Mouse (Mus musculus): ENCODE results near the gene Hrh3. TPM values are rescaled to one million over a fixed set of nuclear protein-coding genes. Genes with fewer than 3 reads are reported as not detected.

The Hrh3 gene
- polyA plus RNA-seq, 1 experiment from 2014 or later, result 2.1 TPM

DNA sequence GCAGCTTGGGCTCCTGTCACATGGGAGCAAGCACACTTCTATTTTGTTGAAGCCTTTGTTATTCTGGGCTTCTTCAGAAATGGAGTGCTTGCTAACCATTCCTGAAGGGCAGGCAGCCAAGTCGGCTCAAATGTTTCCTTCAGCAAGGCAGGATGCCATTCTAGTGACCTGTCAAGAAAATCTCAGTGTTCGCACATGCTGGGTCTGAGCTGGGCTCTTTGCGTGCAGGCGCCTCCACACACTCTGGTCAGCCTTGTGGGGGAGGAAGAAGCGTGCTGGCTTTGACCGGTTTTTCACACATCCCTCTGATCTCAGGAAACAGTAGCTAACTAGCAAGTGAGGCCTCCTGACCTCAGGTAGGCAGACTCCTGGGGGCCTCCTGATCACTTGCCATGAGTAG is 11.0 kb upstream of the Hrh3 start:
- DNase-seq (ENCODE audit: low spot score), result peak; percentile 66
- Histone ChIP-seq H3K4me2 (ENCODE audit: low read length) (no peak overlapping the region), H3K4me3 (ENCODE audit: low read depth, low read length) (no peak overlapping the region), H3K9me3 (replicated peaks; ENCODE audit: control insufficient read depth, low read length) (no peaks in the 10 kb centered on the region), H3K27ac (ENCODE audit: low read depth, low read length) (peak overlapping the region; percentile 52; the same call in 1 of the 2 replicates), H3K4me1 (ENCODE audit: control insufficient read depth, insufficient read depth, low read length) (peaks cover 44% of the 10 kb centered on the region), H3K27me3 (replicated peaks; ENCODE audit: control insufficient read depth, insufficient read depth, low read length) (no peaks in the 10 kb centered on the region), H3K9ac (ENCODE audit: low read length) (peak overlapping the region; percentile 7; the same call in 1 of the 2 replicates), H3K36me3 (ENCODE audit: control insufficient read depth, insufficient read depth, low read length) (no peaks in the 10 kb centered on the region)
- no peak for ATAC-seq
- WGBS, result 33% methylated on average over 6 of the region's 6 CpGs

DNA sequence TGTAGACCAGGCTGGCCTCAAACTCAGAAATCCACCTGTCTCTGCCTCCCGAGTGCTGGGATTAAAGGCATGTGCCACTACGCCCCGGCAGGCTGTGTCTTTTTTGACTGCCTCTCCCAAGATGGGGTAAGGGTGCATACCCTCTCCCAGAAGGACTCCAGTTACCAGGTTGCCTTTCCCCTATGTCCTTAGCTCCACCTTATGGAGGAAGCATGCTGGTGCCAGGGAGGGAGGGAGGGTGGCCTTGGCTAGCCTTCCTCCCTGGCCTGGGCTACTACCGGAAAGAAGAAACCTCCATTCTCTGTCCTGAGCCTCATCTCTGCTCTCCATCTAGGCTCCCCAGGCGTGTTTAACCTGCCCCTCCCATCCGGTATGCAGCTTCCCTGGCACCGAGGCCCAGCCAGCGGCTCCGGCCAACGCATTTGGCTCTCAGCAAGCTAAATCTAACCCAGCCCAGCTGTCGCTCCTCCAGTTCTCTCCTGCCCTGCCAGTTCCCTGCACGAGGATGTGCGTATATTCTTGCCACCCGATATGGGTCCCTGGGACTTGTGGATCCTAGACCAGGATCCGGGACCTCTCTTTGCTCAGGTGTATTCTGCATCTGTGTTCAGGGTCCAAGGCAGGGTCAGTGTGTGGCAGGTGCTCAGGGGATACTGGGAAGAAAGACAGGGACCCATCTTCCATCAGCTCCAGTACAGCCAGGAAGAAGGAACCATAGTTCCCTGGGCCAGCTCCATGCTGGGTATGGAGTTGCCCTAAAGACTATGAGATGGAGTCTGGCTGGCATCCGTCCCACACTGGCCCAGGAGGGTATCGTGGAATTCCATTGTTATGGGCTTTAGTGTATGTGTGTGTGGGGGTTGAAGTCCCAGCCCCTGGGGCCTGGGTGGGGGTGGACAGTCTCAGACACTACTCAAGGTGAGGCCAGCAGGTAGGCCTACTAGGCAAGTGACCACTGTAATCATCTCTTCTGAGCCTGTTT is 9.9 kb upstream of the Hrh3 start:
- 0 out of 2 replicates have a peak overlapping the region, but pooled peaks have one; percentile 9 for H3K27ac ChIP-seq (ENCODE audit: low read depth, low read length)
- peak; percentile 67 for DNase-seq (ENCODE audit: low spot score)

DNA sequence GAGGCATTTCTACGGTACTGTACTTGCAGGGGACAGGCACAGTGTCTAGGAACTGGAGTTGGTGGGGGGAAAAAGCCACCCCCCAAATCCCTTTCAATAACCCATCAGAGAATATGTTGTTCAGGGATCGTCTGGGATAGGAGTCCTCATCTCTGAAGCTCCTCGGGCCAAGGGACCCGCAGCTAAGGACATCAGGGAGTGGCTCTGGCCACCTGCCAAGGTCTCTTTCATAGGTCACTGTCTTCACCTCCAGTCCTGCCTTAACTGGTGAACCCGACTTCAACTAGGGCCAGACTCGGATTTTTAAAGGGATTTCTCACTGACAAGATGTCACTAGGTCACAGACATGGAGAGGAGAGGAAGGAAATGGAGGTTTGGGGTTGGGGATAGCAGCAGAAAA is 4.0 kb upstream of the Hrh3 start:
- ATAC-seq (no peak), DNase-seq (ENCODE audit: low spot score) (no peak)
- Histone ChIP-seq H3K4me1 (ENCODE audit: control insufficient read depth, insufficient read depth, low read length) (peaks cover 9% of the 10 kb centered on the region; the same call in 1 of the 2 replicates), H3K4me3 (ENCODE audit: low read depth, low read length) (no peak overlapping the region), H3K36me3 (ENCODE audit: control insufficient read depth, insufficient read depth, low read length) (no peaks in the 10 kb centered on the region), H3K9ac (ENCODE audit: low read length) (no peak overlapping the region), H3K27ac (ENCODE audit: low read depth, low read length) (no peak overlapping the region), H3K4me2 (ENCODE audit: low read length) (no peak overlapping the region), H3K9me3 (replicated peaks; ENCODE audit: control insufficient read depth, low read length) (no peaks in the 10 kb centered on the region), H3K27me3 (replicated peaks; ENCODE audit: control insufficient read depth, insufficient read depth, low read length) (peaks cover 25% of the 10 kb centered on the region)
- WGBS, result 75% methylated on average over 6 of the region's 6 CpGs

More for the DNA sequence above, 9.9 kb upstream of the Hrh3 start:
- H3K9me3 ChIP-seq (replicated peaks; ENCODE audit: control insufficient read depth, low read length), result no peaks in the 10 kb centered on the region
- no peak overlapping the region for H3K4me2 ChIP-seq (ENCODE audit: low read length)
- H3K36me3 ChIP-seq (ENCODE audit: control insufficient read depth, insufficient read depth, low read length), result no peaks in the 10 kb centered on the region
- H3K4me3 ChIP-seq (ENCODE audit: low read depth, low read length), result no peak overlapping the region
- no peak overlapping the region for H3K9ac ChIP-seq (ENCODE audit: low read length)
- no peak for ATAC-seq
- H3K4me1 ChIP-seq (ENCODE audit: control insufficient read depth, insufficient read depth, low read length), result peaks cover 39% of the 10 kb centered on the region
- 51% methylated on average over 17 of the region's 17 CpGs for WGBS
- H3K27me3 ChIP-seq (replicated peaks; ENCODE audit: control insufficient read depth, insufficient read depth, low read length), result no peaks in the 10 kb centered on the region

DNA sequence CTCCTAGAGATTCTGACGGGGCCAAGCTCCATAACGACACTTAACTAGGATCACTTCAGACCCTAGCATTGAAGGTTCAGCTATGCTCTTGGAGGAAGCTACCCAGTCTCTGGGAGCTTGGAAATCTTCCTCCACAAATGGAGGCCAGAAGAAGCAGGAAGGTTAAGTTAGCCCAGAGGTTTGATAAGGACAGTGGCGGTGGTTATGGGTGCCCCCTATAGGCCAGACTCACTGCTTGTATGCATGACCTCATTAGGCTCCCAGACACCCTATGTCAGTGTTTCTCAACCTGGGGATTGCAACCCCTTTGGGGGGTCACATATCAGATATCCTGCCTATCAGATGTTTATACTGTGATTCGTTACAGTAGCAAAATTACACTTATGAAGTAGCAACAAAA is 2.8 kb upstream of the Hrh3 start:
- Histone ChIP-seq H3K9me3 (replicated peaks; ENCODE audit: control insufficient read depth, low read length) (no peaks in the 10 kb centered on the region), H3K4me1 (ENCODE audit: control insufficient read depth, insufficient read depth, low read length) (peaks cover 14% of the 10 kb centered on the region; the same call in 1 of the 2 replicates), H3K4me3 (ENCODE audit: low read depth, low read length) (no peak overlapping the region), H3K27me3 (replicated peaks; ENCODE audit: control insufficient read depth, insufficient read depth, low read length) (peaks cover 37% of the 10 kb centered on the region), H3K9ac (ENCODE audit: low read length) (no peak overlapping the region), H3K36me3 (ENCODE audit: control insufficient read depth, insufficient read depth, low read length) (no peaks in the 10 kb centered on the region), H3K4me2 (ENCODE audit: low read length) (no peak overlapping the region), H3K27ac (ENCODE audit: low read depth, low read length) (no peak overlapping the region)
- DNase-seq (ENCODE audit: low spot score) (no peak), ATAC-seq (no peak)
- 65% methylated on average over 4 of the region's 4 CpGs for WGBS

DNA sequence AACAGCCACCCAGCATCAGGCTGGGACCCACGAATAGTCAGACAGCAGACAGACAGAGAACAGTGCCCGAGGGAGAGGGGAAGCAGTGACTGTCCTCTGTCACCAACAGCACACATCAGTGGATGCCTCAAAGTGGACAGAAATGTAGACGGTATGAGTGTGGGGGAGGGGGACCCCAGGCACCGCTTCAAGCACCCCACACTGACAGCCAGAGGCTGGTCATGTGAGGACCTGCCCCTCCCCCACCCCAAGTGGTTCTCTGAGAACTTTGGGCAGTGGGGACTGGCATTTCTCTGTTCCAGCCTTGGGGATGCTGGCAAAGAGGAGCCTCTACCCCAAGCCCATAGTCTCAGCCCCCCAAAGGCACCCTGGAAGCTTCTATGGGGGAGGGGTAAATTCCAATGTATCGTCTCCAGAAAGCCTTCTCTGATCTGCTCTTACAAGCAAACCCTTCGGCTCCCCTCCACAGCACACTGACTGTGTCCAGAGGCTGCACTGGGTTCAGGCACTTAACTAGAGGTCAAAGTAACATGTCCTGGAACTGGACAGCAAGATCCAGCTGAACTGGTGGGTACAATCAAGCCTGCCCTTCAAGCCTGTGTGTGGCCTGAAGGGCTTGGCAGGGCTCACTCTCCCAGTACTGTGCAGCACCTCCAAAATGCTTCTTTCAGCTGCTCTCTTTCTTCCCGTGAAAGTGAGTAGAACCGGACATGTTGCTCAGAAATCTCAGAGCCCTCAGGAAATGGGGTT is 1.3 kb upstream of the Hrh3 start:
- Histone ChIP-seq H3K9ac (ENCODE audit: low read length) (no peak overlapping the region), H3K4me2 (ENCODE audit: low read length) (no peak overlapping the region), H3K27me3 (replicated peaks; ENCODE audit: control insufficient read depth, insufficient read depth, low read length) (peaks cover 49% of the 10 kb centered on the region), H3K4me1 (ENCODE audit: control insufficient read depth, insufficient read depth, low read length) (peaks cover 14% of the 10 kb centered on the region; the same call in 1 of the 2 replicates), H3K27ac (ENCODE audit: low read depth, low read length) (no peak overlapping the region), H3K4me3 (ENCODE audit: low read depth, low read length) (no peak overlapping the region), H3K36me3 (ENCODE audit: control insufficient read depth, insufficient read depth, low read length) (no peaks in the 10 kb centered on the region), H3K9me3 (replicated peaks; ENCODE audit: control insufficient read depth, low read length) (no peaks in the 10 kb centered on the region)
- DNase-seq (ENCODE audit: low spot score) (no peak), ATAC-seq (no peak)
- WGBS, result 26% methylated on average over 8 of the region's 8 CpGs

DNA sequence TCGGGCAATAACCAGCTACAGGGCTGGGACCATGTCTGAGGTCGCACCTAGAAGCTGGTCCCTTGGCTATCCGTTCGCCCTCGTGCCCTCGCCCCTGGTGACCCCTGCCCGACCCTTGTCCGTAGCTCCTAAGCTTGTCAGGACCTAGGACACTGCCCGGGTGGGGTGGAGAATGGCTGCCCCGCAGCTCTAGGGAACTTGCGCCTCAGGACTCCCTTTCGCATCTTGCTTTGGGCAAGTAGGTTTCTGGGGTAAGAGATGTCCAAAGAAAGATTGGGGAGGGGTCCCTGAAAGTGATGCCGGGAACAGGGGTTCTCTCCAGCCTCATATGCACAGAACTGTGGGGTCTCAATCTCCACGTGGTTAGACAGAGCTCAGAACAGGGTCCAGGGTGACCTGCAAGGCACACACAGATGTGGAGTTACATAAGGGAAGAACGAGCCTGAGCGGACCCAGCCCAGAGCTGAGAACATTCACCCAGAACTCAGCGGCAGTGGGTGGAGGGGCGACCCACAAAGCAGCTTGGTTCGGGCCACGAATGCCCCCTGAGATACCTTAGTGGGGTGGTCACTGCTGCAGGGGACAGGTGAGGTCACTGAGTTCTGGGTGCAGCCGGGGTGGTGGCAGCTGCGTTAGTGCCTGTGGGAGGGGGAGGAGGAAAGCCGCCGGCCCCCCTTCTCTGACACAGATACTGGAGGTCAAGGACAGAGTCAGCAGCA is 530 bp upstream of the Hrh3 start:
- Histone ChIP-seq H3K4me1 (ENCODE audit: control insufficient read depth, insufficient read depth, low read length) (peaks cover 16% of the 10 kb centered on the region; the same call in 1 of the 2 replicates), H3K36me3 (ENCODE audit: control insufficient read depth, insufficient read depth, low read length) (no peaks in the 10 kb centered on the region), H3K4me3 (ENCODE audit: low read depth, low read length) (peak overlapping the region; percentile 52), H3K9me3 (replicated peaks; ENCODE audit: control insufficient read depth, low read length) (no peaks in the 10 kb centered on the region), H3K4me2 (ENCODE audit: low read length) (peak overlapping the region; percentile 95), H3K27me3 (replicated peaks; ENCODE audit: control insufficient read depth, insufficient read depth, low read length) (peaks cover 51% of the 10 kb centered on the region), H3K27ac (ENCODE audit: low read depth, low read length) (no peak overlapping the region), H3K9ac (ENCODE audit: low read length) (peak overlapping the region; percentile 62; the same call in 1 of the 2 replicates)
- no peak for DNase-seq (ENCODE audit: low spot score)
- 9% methylated on average over 24 of the region's 24 CpGs for WGBS
- ATAC-seq, result no peak

DNA sequence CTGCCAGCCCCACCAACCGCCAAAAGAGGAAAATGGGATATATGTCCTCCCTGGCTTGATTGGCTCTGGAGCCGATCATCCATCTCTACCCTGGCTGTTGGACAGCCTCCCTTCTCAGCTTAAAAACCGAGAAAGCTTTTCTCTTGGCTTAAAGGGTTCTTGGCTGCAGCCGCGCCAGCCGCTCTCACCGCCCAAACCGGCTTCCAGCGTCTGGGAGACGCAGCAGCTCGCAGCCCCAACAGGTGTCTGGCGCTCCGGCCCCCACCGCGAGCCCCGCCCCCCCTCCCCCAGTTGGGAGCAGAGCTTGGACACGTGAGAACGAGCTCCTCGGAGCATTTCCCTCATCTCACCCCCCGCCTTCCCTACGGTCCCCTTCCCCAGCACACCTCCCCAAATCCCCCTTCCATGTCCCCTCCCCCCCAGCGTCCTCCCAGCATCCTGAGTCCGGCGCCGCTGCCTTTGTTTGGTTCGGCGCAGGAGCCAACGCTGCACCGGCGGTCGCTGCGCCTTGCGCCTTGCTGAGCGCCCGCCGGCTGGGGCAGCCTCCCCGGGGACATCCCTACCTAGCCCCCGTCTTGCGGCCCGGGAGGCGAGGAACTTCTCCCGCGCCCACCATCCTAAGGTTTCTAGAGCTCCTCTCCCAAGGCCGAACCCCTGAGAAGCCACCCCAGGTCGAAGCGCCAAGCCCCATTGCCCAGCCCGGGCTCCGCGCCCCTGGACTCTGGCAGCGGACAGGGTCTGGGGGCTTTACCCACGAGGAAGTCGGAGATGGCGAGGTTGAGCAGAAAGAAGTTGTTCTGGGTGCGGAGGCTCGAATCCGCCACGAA is 924 bp downstream of the Hrh3 start:
- H3K36me3 ChIP-seq (ENCODE audit: control insufficient read depth, insufficient read depth, low read length), result no peaks in the 10 kb centered on the region
- WGBS, result under 1% methylated on average over 41 of the region's 57 CpGs
- no peak overlapping the region for H3K27ac ChIP-seq (ENCODE audit: low read depth, low read length)
- peak; percentile 21; the same call in 1 of the 2 replicates for ATAC-seq
- peak; percentile 50 for DNase-seq (ENCODE audit: low spot score)
- H3K4me1 ChIP-seq (ENCODE audit: control insufficient read depth, insufficient read depth, low read length), result peaks cover 20% of the 10 kb centered on the region; the same call in 1 of the 2 replicates
- peak overlapping the region; percentile 62 for H3K9ac ChIP-seq (ENCODE audit: low read length)
- peak overlapping the region; percentile 52 for H3K4me3 ChIP-seq (ENCODE audit: low read depth, low read length)
- peaks cover 51% of the 10 kb centered on the region for H3K27me3 ChIP-seq (replicated peaks; ENCODE audit: control insufficient read depth, insufficient read depth, low read length)
- H3K9me3 ChIP-seq (replicated peaks; ENCODE audit: control insufficient read depth, low read length), result no peaks in the 10 kb centered on the region
- peak overlapping the region; percentile 95 for H3K4me2 ChIP-seq (ENCODE audit: low read length)

DNA sequence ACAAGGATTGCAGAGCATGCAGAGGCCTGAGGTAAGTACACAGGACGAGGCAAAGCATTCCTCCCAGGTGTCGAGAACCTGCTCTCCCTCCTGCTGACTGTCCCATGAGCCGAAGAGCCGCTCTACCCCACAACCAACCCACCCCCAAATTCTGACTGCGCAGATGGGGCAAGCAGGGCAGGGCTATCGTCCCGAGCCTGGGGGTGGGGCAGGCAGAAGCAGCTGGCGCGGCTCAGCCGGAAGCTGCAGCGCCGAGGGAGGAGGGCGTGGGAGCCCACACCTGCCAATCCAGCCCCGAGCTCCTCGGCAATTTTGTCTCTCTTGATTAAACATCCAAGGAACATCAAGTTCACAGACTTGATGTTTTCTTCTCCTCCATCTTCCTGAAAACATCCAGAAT is 4.8 kb downstream of the Hrh3 start:
- no peaks in the 10 kb centered on the region for H3K9me3 ChIP-seq (replicated peaks; ENCODE audit: control insufficient read depth, low read length)
- peaks cover 38% of the 10 kb centered on the region for H3K27me3 ChIP-seq (replicated peaks; ENCODE audit: control insufficient read depth, insufficient read depth, low read length)
- H3K4me1 ChIP-seq (ENCODE audit: control insufficient read depth, insufficient read depth, low read length), result peaks cover 19% of the 10 kb centered on the region; the same call in 1 of the 2 replicates
- H3K9ac ChIP-seq (ENCODE audit: low read length), result peak overlapping the region; percentile 25; the same call in 1 of the 2 replicates
- H3K4me3 ChIP-seq (ENCODE audit: low read depth, low read length), result no peak overlapping the region
- no peaks in the 10 kb centered on the region for H3K36me3 ChIP-seq (ENCODE audit: control insufficient read depth, insufficient read depth, low read length)
- no peak for DNase-seq (ENCODE audit: low spot score)
- WGBS, result 12% methylated on average over 15 of the region's 15 CpGs
- peak overlapping the region; percentile 20; the same call in 1 of the 2 replicates for H3K4me2 ChIP-seq (ENCODE audit: low read length)
- no peak overlapping the region for H3K27ac ChIP-seq (ENCODE audit: low read depth, low read length)
- ATAC-seq, result no peak

Measured in forebrain, embryonic 14.5 days (tissue).